Mouse (Mus musculus): Measurements from ENCODE around the gene Galnt7.

DNA sequence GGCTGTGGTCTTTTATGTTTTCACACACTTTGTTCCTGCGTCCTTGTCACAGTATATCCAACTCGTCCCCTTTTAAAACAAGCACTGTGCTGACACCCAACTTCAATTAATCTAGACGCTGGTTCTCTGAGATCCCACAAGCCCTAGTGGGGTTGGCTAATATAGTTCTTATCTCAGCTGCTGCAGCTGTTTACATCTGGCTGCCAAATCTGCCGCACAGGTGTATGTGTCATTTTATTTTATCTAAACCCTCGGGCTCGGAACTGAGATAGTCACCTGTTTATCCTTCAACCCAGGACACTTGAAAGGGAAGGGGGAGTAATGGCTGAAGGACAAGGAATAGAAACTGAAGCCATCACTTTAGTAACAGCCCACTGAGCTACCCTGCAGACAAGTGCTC lies 8.6 kb downstream of the Galnt7 start:
- no peak for TF ChIP-seq CTCF (IDR thresholded peaks at IDR 0.05; ENCODE audit: extremely low read depth, insufficient read depth, insufficient read length, insufficient replicate concordance)
- no peak for TF ChIP-seq POLR2A (IDR thresholded peaks at IDR 0.05; ENCODE audit: low read depth, low read length)

Data from spleen, adult 2 months (tissue).